Mouse (Mus musculus) spleen, adult 2 months (tissue): ENCODE results near the gene Rhoq.

Experiments
- CTCF ChIP-seq: fragments of 200-500 bp; IDR thresholded peaks from 2 replicates; pipeline ENCODE4 v1.5.1; 2011; ENCODE audit warnings: mild to moderate bottlenecking, inconsistent platforms; ENCODE audit not compliant: insufficient read depth, insufficient read length, insufficient replicate concordance; ENCODE audit errors: extremely low read depth
- POLR2A ChIP-seq: fragments of 200-500 bp; IDR thresholded peaks from 2 replicates; pipeline ENCODE4 v1.6.1; 2011; ENCODE audit warnings: low read depth, low read length, inconsistent platforms

GRCm38 (mm10) chr17:87036141-87037073 is 73.5 kb downstream of the Rhoq start:
- peak; percentile 48; the same call in 1 of the 2 replicates for TF ChIP-seq CTCF
- no peak for TF ChIP-seq POLR2A
